Mouse (Mus musculus): ENCODE measurements around the gene Snap91.

The Snap91 gene

GRCm38 (mm10) chr9:86814340-86814739 lies 66.1 kb downstream of the Snap91 start:
- DNase-seq (ENCODE audit: low spot score): no peak

- DNase-seq (ENCODE audit: low spot score): no peak
Observed at GRCm38 (mm10) chr9:86813327-86813726, 67.1 kb downstream of the Snap91 start.

- no peak for DNase-seq (ENCODE audit: low spot score)
Observed at GRCm38 (mm10) chr9:86810696-86811232, 69.7 kb downstream of the Snap91 start.

GRCm38 (mm10) chr9:86810213-86810612 lies 70.2 kb downstream of the Snap91 start:
- DNase-seq (ENCODE audit: low spot score): no peak

- no peak for DNase-seq (ENCODE audit: low spot score)
Observed at GRCm38 (mm10) chr9:86800600-86801163, 79.8 kb downstream of the Snap91 start.

GRCm38 (mm10) chr9:86799099-86799498 lies 81.4 kb downstream of the Snap91 start:
- no peak for DNase-seq (ENCODE audit: low spot score)

- no peak for DNase-seq (ENCODE audit: low spot score)
Observed at GRCm38 (mm10) chr9:86798686-86799085, 81.8 kb downstream of the Snap91 start.

GRCm38 (mm10) chr9:86798129-86798528 lies 82.3 kb downstream of the Snap91 start:
- no peak for DNase-seq (ENCODE audit: low spot score)

GRCm38 (mm10) chr9:86797553-86797952 lies 82.9 kb downstream of the Snap91 start:
- no peak for DNase-seq (ENCODE audit: low spot score)

GRCm38 (mm10) chr9:86795236-86795635 lies 85.2 kb downstream of the Snap91 start:
- no peak for DNase-seq (ENCODE audit: low spot score)

- no peak for DNase-seq (ENCODE audit: low spot score)
Observed at GRCm38 (mm10) chr9:86791927-86792326, 88.5 kb downstream of the Snap91 start.

- no peak for DNase-seq (ENCODE audit: low spot score)
Observed at GRCm38 (mm10) chr9:86789186-86789585, 91.3 kb downstream of the Snap91 start.

GRCm38 (mm10) chr9:86782836-86783235 lies 97.6 kb downstream of the Snap91 start:
- DNase-seq (ENCODE audit: low spot score): no peak

- no peak for DNase-seq (ENCODE audit: low spot score)
Observed at GRCm38 (mm10) chr9:86781426-86781825, 99.0 kb downstream of the Snap91 start.

- no peak for DNase-seq (ENCODE audit: low spot score)
Observed at GRCm38 (mm10) chr9:86778212-86778611, 102.2 kb downstream of the Snap91 start.

- DNase-seq (ENCODE audit: low spot score): no peak
Observed at GRCm38 (mm10) chr9:86777309-86777708, 103.1 kb downstream of the Snap91 start.

- no peak for DNase-seq (ENCODE audit: low spot score)
Observed at GRCm38 (mm10) chr9:86775374-86775773, 105.1 kb downstream of the Snap91 start.

GRCm38 (mm10) chr9:86773996-86774395 lies 106.5 kb downstream of the Snap91 start:
- DNase-seq (ENCODE audit: low spot score): no peak

GRCm38 (mm10) chr9:86772897-86773296 lies 107.6 kb downstream of the Snap91 start:
- DNase-seq (ENCODE audit: low spot score): no peak

GRCm38 (mm10) chr9:86766991-86767390 lies 113.5 kb downstream of the Snap91 start:
- no peak for DNase-seq (ENCODE audit: low spot score)

- no peak for DNase-seq (ENCODE audit: low spot score)
Observed at GRCm38 (mm10) chr9:86764002-86764401, 116.5 kb downstream of the Snap91 start.

GRCm38 (mm10) chr9:86762477-86763376 lies 117.7 kb downstream of the Snap91 start:
- no peak for DNase-seq (ENCODE audit: low spot score)

- peak; percentile 82 for DNase-seq (ENCODE audit: low spot score)
Observed at GRCm38 (mm10) chr9:86745926-86746581, 134.4 kb downstream of the Snap91 start.

All from layer of hippocampus, adult 11-12 months (tissue).